Mouse (Mus musculus) kidney, adult 2 months (tissue): ENCODE measurements around the gene Cadps.

Experiments
- CTCF ChIP-seq: fragments of 200-500 bp; conservative IDR thresholded peaks from 2 replicates; pipeline ENCODE4 v1.5.1; 2011; ENCODE audit warnings: low read depth, mild to moderate bottlenecking, control low read depth, low read length, moderate library complexity, mixed read lengths; ENCODE audit not compliant: insufficient read depth, insufficient read length
- POLR2A ChIP-seq: fragments of 200-500 bp; IDR thresholded peaks from one replicate; pipeline ENCODE4 v1.6.1; 2011; ENCODE audit warnings: low read depth, low read length, control low read depth

- TF ChIP-seq POLR2A (no peak), CTCF (no peak)
Measured at GRCm38 (mm10) chr14:12768870-12769269, 54.0 kb downstream of the Cadps start.
